Mouse (Mus musculus) embryonic facial prominence, embryonic 10.5 days (tissue): Measurements from ENCODE around the gene Foxk1. TPM values are rescaled to one million over a fixed set of nuclear protein-coding genes. Genes with fewer than 3 reads are reported as not detected.

Source experiments
- DNase-seq: peaks from one replicate; pipeline ENCODE4 v3.0.0-alpha.2; 2017; ENCODE audit warnings: low spot score
- H3K27ac ChIP-seq: fragments of 300-500 bp; sonication (generic); replicated peaks from 2 replicates; pipeline ENCODE4 v1.5.1; 2016; ENCODE audit warnings: mild to moderate bottlenecking
- H3K27me3 ChIP-seq: fragments of 300-500 bp; sonication (generic); replicated peaks from 2 replicates; pipeline ENCODE4 v1.6.1; 2016; ENCODE audit warnings: low read depth, mild to moderate bottlenecking; ENCODE audit not compliant: poor library complexity, severe bottlenecking
- H3K36me3 ChIP-seq: fragments of 300-500 bp; sonication (generic); replicated peaks from 2 replicates; pipeline ENCODE4 v1.6.1; 2016; ENCODE audit warnings: mild to moderate bottlenecking, moderate library complexity
- H3K4me1 ChIP-seq: fragments of 300-500 bp; sonication (generic); 2 replicates; pipeline ENCODE4 v1.6.1; 2016
- H3K4me3 ChIP-seq: fragments of 300-500 bp; sonication (generic); 2 replicates; pipeline ENCODE4 v1.5.1; 2016; ENCODE audit warnings: mild to moderate bottlenecking, moderate library complexity
- H3K9me3 ChIP-seq: fragments of 300-500 bp; sonication (generic); 2 replicates; pipeline ENCODE4 v1.6.1; 2016; ENCODE audit warnings: mild to moderate bottlenecking
- WGBS: fragments of 180-500 bp; shearing (Covaris S2); methylation state at CpG from one replicate; pipeline ENCODE4 v1.1.7; 2016; 5-methylcytosine and 5-hydroxymethylcytosine counted together
- polyA plus RNA-seq: library from polyadenylated mRNA; unstranded; fragments of >200 nt; fragmentation: Nextera tagmentation; extraction: Ambion mirVana; gene quantifications from 2 replicates; pipeline ENCODE4 v1.2.1, GENCODE M21; 2016

Gene Foxk1
- polyA plus RNA-seq = 4.8 and 5.1 TPM in 2 replicates

- under 1% methylated on average over 60 of the region's 60 CpGs for WGBS
- peaks cover 24% of the 10 kb centered on the region for H3K36me3 ChIP-seq
- peaks cover 55% of the 10 kb centered on the region for H3K4me1 ChIP-seq
- no peaks in the 10 kb centered on the region for H3K9me3 ChIP-seq
- DNase-seq = peak; percentile 98
- no peaks in the 10 kb centered on the region for H3K27me3 ChIP-seq
- peak within 1 kb of the TSS; percentile 93 for H3K27ac ChIP-seq
- peak within 1 kb of the TSS; percentile 96 for H3K4me3 ChIP-seq
These were observed at the start of gene Foxk1 for GRCm38 (mm10) chr5:142400981-142401640. Foxk1 (plus strand) TSS chr5:142401497.

DNA sequence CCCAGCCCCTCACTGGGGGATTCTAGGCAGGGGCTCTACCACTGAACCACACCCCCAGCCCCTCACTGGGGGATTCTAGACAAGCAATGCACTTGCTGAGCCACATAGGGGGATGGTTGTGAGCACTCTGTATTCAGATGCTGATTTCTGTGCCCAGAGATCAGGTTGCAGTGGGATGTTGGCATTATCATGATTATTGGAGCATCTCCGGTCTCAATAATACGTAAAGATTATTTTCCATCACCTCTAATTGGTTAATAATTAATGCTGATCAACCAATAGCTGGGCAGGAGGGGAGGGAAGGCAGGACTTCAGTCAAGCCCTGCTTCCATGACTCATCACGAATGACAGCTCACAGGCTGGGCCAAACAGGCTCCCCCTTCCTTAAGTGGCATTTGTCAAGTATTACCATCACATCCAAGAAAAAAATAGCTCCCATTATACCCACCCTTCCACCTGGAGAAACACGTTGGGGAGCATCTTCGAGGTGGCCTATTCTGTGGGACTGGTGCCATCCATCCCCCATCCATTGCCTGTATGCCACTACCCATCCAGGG, 48.9 kb upstream of the Foxk1 start:
- Histone ChIP-seq H3K4me3 (no peak overlapping the region), H3K27me3 (no peaks in the 10 kb centered on the region), H3K27ac (no peak overlapping the region), H3K4me1 (no peaks in the 10 kb centered on the region), H3K36me3 (no peaks in the 10 kb centered on the region), H3K9me3 (peaks cover 6% of the 10 kb centered on the region; the same call in 1 of the 2 replicates)
- no peak for DNase-seq
- WGBS = 92% methylated on average over 5 of the region's 5 CpGs

DNA sequence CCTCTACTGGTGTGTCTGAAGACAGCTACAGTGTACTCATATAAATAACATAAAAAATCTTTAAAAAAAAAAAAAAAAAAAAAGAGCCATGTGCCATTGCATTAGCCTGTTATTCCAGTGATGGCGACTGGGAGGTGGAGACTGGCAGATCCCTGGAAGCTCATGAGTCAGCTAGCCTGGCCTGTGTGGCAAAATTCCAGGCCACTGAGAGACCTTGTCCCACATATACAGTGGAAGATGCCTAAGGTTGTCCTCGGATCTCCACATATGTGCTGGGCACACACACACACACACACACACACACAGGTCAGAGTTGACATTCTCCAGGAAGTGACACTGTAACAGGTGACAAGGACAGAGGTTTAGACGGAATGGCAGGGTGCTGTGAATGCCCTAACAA, 46.2 kb upstream of the Foxk1 start:
- no peaks in the 10 kb centered on the region for H3K27me3 ChIP-seq
- H3K4me3 ChIP-seq = no peak overlapping the region
- 87% methylated on average over 3 of the region's 3 CpGs for WGBS
- H3K36me3 ChIP-seq = no peaks in the 10 kb centered on the region
- no peak for DNase-seq
- H3K27ac ChIP-seq = no peak overlapping the region
- no peaks in the 10 kb centered on the region for H3K4me1 ChIP-seq
- H3K9me3 ChIP-seq = no peaks in the 10 kb centered on the region; the same call in 1 of the 2 replicates

- H3K4me3 ChIP-seq = no peak overlapping the region
- H3K27me3 ChIP-seq = no peaks in the 10 kb centered on the region; the same call in 1 of the 2 replicates
- no peaks in the 10 kb centered on the region for H3K36me3 ChIP-seq
- H3K27ac ChIP-seq = no peak overlapping the region
- WGBS = 75% methylated on average over 5 of the region's 5 CpGs
- H3K9me3 ChIP-seq = no peaks in the 10 kb centered on the region
- H3K4me1 ChIP-seq = peaks cover 16% of the 10 kb centered on the region
- DNase-seq = no peak
These were observed 40.1 kb upstream of the Foxk1 start for GRCm38 (mm10) chr5:142361166-142361565.

- no peak for DNase-seq
- H3K9me3 ChIP-seq = no peaks in the 10 kb centered on the region
- H3K4me3 ChIP-seq = no peak overlapping the region
- H3K27me3 ChIP-seq = no peaks in the 10 kb centered on the region; the same call in 1 of the 2 replicates
- H3K36me3 ChIP-seq = no peaks in the 10 kb centered on the region
- WGBS = 74% methylated on average over 3 of the region's 3 CpGs
- no peak overlapping the region for H3K27ac ChIP-seq
- peaks cover 31% of the 10 kb centered on the region for H3K4me1 ChIP-seq
These were observed 38.4 kb upstream of the Foxk1 start for GRCm38 (mm10) chr5:142362894-142363293.

DNA sequence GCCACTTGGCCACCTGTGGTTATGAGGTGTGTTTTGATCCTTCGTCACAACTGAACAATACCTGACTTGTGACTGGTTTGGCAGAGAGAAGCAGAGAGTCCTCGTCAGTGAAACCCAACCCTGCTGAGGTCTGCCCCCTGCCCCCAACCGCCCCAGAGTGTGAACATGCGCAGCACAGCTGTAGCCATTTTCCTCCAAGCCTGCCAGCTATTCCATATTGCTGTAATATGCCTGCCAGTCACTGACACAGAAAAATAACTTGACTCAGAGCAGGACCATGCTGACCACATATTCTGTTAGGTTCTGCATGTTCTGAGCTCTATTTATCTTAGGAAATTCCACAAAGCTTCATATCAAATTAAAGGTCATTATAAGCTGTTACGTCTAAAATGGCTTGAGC, 37.2 kb upstream of the Foxk1 start:
- 49% methylated on average over 5 of the region's 5 CpGs for WGBS
- Histone ChIP-seq H3K27me3 (no peaks in the 10 kb centered on the region; the same call in 1 of the 2 replicates), H3K4me1 (peaks cover 42% of the 10 kb centered on the region), H3K9me3 (no peaks in the 10 kb centered on the region), H3K27ac (no peak overlapping the region), H3K4me3 (no peak overlapping the region), H3K36me3 (no peaks in the 10 kb centered on the region)
- peak; percentile 45 for DNase-seq

- peak overlapping the region; percentile 95 for H3K27ac ChIP-seq
- WGBS = 1% methylated on average over 83 of the region's 83 CpGs
- peaks cover 62% of the 10 kb centered on the region for H3K4me1 ChIP-seq
- no peaks in the 10 kb centered on the region for H3K9me3 ChIP-seq
- peak overlapping the region; percentile 77 for H3K4me3 ChIP-seq
- peaks cover 11% of the 10 kb centered on the region for H3K36me3 ChIP-seq
- peak; percentile 98 for DNase-seq
- H3K27me3 ChIP-seq = no peaks in the 10 kb centered on the region
These were observed 33.9 kb upstream of the Foxk1 start for GRCm38 (mm10) chr5:142367085-142368081.

- H3K36me3 ChIP-seq = peaks cover 11% of the 10 kb centered on the region
- H3K9me3 ChIP-seq = no peaks in the 10 kb centered on the region
- WGBS = 70% methylated on average over 5 of the region's 5 CpGs
- H3K4me3 ChIP-seq = peak overlapping the region; percentile 77
- peaks cover 66% of the 10 kb centered on the region for H3K4me1 ChIP-seq
- no peak for DNase-seq
- H3K27ac ChIP-seq = peak overlapping the region; percentile 95
- no peaks in the 10 kb centered on the region for H3K27me3 ChIP-seq
These were observed 33.2 kb upstream of the Foxk1 start for GRCm38 (mm10) chr5:142368122-142368521.

- H3K27me3 ChIP-seq = no peaks in the 10 kb centered on the region
- H3K4me1 ChIP-seq = peaks cover 54% of the 10 kb centered on the region
- DNase-seq = no peak
- no peak overlapping the region for H3K4me3 ChIP-seq
- peak overlapping the region; percentile 90 for H3K27ac ChIP-seq
- peaks cover 11% of the 10 kb centered on the region for H3K36me3 ChIP-seq
- H3K9me3 ChIP-seq = no peaks in the 10 kb centered on the region
- 94% methylated on average over 4 of the region's 4 CpGs for WGBS
These were observed 30.7 kb upstream of the Foxk1 start for GRCm38 (mm10) chr5:142370406-142371171.

- peaks cover 11% of the 10 kb centered on the region for H3K36me3 ChIP-seq
- peaks cover 52% of the 10 kb centered on the region for H3K4me1 ChIP-seq
- no peaks in the 10 kb centered on the region for H3K27me3 ChIP-seq
- 9% methylated on average over 24 of the region's 24 CpGs for WGBS
- H3K9me3 ChIP-seq = no peaks in the 10 kb centered on the region
- H3K4me3 ChIP-seq = peak overlapping the region; percentile 8
- peak; percentile 74 for DNase-seq
- peak overlapping the region; percentile 90 for H3K27ac ChIP-seq
These were observed 29.8 kb upstream of the Foxk1 start for GRCm38 (mm10) chr5:142371172-142372155.

DNA sequence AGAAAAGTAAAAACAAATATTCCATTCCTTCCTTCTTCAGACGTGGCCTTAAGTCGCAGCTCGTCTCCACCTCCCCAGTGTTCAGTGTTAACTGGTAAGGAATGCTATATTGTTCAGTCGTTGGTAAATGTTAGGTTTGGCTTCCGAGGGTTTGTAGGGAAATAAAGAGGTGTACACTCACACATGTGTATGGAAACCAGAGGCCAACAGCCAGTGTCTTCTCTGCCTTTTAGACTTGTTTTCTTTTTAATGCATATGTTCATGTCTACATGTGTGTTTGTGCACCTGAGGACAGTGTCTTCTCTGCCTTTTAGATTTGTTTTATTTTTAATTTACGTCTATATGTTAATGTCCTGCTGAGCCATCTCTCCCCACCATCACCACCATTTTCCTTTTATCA, 29.1 kb upstream of the Foxk1 start:
- Histone ChIP-seq H3K27ac (peak overlapping the region; percentile 90), H3K9me3 (no peaks in the 10 kb centered on the region), H3K27me3 (no peaks in the 10 kb centered on the region), H3K4me3 (no peak overlapping the region), H3K4me1 (peaks cover 47% of the 10 kb centered on the region), H3K36me3 (peaks cover 11% of the 10 kb centered on the region)
- no peak for DNase-seq
- WGBS = 30% methylated on average over 6 of the region's 6 CpGs
